Mouse (Mus musculus) heart, adult 2 months (tissue): ENCODE measurements around the gene Fen1. TPM values are rescaled to one million over a fixed set of nuclear protein-coding genes. Genes with fewer than 3 reads are reported as not detected.
A peak's percentile ranks its signal among the peaks of the same experiment; 100 is the strongest.

Experiments
- DNase-seq, 2 experiments: peaks; one replicate each; pipeline ENCODE4 v3.0.0; 2021
- H3K27ac ChIP-seq: fragments of 200-600 bp; 2 replicates; pipeline ENCODE4 v1.8.1; 2022
- H3K27me3 ChIP-seq: fragments of 200-500 bp; 2 replicates; pipeline ENCODE4 v1.6.1; 2012; ENCODE audit warnings: mild to moderate bottlenecking, low read length, inconsistent platforms, mixed read lengths; ENCODE audit not compliant: control insufficient read depth, insufficient read depth
- H3K36me3 ChIP-seq: fragments of 200-500 bp; 2 replicates; pipeline ENCODE4 v1.6.1; 2012; ENCODE audit warnings: low read length, inconsistent platforms; ENCODE audit not compliant: control insufficient read depth, insufficient read depth
- H3K4me1 ChIP-seq: fragments of 200-500 bp; 2 replicates; pipeline ENCODE4 v1.6.1; 2011; ENCODE audit warnings: low read length; ENCODE audit not compliant: control insufficient read depth, insufficient read depth
- H3K4me3 ChIP-seq: fragments of 200-600 bp; 2 replicates; pipeline ENCODE4 v1.8.1; 2022
- H3K79me2 ChIP-seq: fragments of 200-500 bp; replicated peaks from 2 replicates; pipeline ENCODE4 v1.6.1; 2012; ENCODE audit warnings: mild to moderate bottlenecking, inconsistent platforms, low read length, moderate library complexity, mixed read lengths; ENCODE audit not compliant: control insufficient read depth, insufficient read depth
- H3K9ac ChIP-seq: fragments of 200-500 bp; 2 replicates; pipeline ENCODE4 v1.6.1; 2012; ENCODE audit warnings: low read depth, mild to moderate bottlenecking, control low read depth, inconsistent platforms, low read length, mixed read lengths
- CTCF ChIP-seq: fragments of 200-600 bp; IDR thresholded peaks from 2 replicates; pipeline ENCODE4 v1.8.1; 2022; ENCODE audit warnings: antibody characterized with exemption, mild to moderate bottlenecking, moderate library complexity
- EP300 ChIP-seq: fragments of 200-500 bp; IDR thresholded peaks from 2 replicates; pipeline ENCODE4 v1.6.1; 2011; ENCODE audit warnings: low read depth, low read length, control low read depth; ENCODE audit not compliant: insufficient read depth
- POLR2A ChIP-seq: fragments of 200-500 bp; IDR thresholded peaks from 2 replicates; pipeline ENCODE4 v1.6.1; 2011; ENCODE audit warnings: mild to moderate bottlenecking, low read depth, low read length, control low read depth; ENCODE audit not compliant: insufficient read depth
- WGBS: fragments of 180-500 bp; shearing (Covaris S2); methylation state at CpG from one replicate; pipeline ENCODE4 v1.1.7; 2018; 5-methylcytosine and 5-hydroxymethylcytosine counted together
- intact Hi-C: fragments of 180-260 bp; cut with DNase I; formaldehyde crosslinking; loops from one replicate; pipeline ENCODE4 v1.15.1; 2025
- polyA plus RNA-seq: library from polyadenylated mRNA; depleted of rRNA; stranded (reverse); fragments of >200 nt; gene quantifications from 2 replicates; pipeline ENCODE4 v1.2.3, GENCODE M21; 2012
- total RNA-seq, 2 experiments: library from RNA; stranded (reverse); gene quantifications; 2 replicates each; pipeline ENCODE4 v1.2.3; 2021

Fen1 gene
- total and polyA plus RNA-seq, 3 experiments: 2.9 to 4.5 (median 3.7) TPM

DNA sequence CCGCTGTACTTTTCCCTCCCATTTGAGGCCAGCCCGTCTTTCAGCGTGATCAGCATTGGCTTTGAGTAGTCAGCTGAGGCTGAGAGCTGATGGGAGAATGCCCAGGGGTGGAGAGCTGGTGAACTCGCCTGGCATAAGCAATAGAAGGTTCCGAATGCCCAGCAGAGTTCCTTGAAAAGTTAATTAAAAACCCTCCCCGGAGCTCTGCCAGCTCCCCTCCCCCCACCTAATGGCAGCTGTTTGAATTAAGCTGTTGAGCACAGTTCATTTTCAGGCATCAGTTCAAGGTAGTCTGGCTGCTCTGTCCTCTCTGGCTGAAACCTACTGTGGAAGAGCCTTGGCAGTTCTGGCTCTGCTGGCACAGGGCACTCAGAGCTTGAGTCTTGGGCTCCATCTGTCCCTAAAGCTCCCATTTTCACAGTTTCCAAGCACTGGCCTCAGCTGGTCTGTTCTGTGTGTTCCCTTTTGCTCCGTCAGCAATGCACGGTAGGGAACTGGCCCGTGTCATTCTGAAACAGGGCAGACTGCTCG is 15.6 kb downstream of the Fen1 start:
- no peak overlapping the region for H3K9ac ChIP-seq
- no peak overlapping the region for H3K27ac ChIP-seq
- H3K36me3 ChIP-seq: no peaks in the 10 kb centered on the region
- H3K79me2 ChIP-seq: no peaks in the 10 kb centered on the region
- H3K4me3 ChIP-seq: no peak overlapping the region
- peaks cover 4% of the 10 kb centered on the region for H3K4me1 ChIP-seq
- 75% methylated on average over 10 of the region's 10 CpGs for WGBS
- TF ChIP-seq POLR2A (no peak), EP300 (no peak), CTCF (no peak)
- DNase-seq: peak in 1 of 2 experiments; percentile 41
- intact Hi-C loops: loop anchor here (2.0 kb wide), 1 partner anchor 188 kb away; the partner anchor contains the start of genes Best1 and Rab3il1
- no peaks in the 10 kb centered on the region for H3K27me3 ChIP-seq

DNA sequence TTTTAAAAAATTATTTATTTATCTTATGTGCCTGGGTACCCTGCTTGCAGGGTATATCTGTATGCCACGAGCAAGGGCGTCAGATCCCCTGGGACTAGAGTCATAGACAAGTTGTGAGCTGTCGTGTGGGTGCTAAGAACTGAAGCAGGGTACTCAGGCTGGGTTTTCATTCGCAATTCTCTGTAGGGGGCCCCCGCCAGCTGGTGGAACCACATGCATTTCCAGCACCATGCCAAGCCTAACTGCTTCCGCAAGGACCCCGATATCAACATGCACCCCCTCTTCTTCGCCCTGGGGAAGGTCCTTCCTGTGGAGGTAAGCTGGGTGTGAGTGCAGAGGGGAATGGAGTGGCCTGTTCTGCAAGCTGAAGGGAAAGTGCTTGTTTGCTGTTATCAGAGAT is 17.4 kb downstream of the Fen1 start:
- intact Hi-C loops: no loop called here
- H3K79me2 ChIP-seq: no peaks in the 10 kb centered on the region
- no peak overlapping the region for H3K9ac ChIP-seq
- no peak overlapping the region for H3K27ac ChIP-seq
- no peak for DNase-seq
- no peak overlapping the region for H3K4me3 ChIP-seq
- 91% methylated on average over 8 of the region's 8 CpGs for WGBS
- no peaks in the 10 kb centered on the region for H3K36me3 ChIP-seq
- no peaks in the 10 kb centered on the region for H3K27me3 ChIP-seq
- peaks cover 8% of the 10 kb centered on the region for H3K4me1 ChIP-seq
- TF ChIP-seq POLR2A (no peak), CTCF (no peak), EP300 (no peak)

DNA sequence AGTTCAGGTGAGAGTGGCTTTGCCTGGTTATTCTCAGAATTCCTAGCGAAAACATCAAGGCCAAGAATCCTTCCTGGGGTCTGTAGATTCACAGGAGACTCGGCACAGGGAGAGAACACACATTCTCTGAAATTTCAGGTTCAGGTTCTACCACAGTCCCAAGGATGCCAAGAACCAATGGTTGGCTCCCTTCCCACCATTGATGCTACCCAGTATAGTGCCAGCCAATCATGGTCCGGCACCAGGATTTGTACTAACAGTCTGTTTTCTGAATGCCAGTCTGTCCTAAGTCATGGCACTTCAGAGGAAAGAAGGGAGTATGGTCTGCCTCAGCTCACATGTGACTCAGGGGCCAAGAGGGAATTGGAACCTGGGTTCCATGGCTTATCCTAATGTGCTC is 18.1 kb downstream of the Fen1 start:
- H3K36me3 ChIP-seq: no peaks in the 10 kb centered on the region
- no peak for DNase-seq
- intact Hi-C loops: no loop called here
- 96% methylated on average over 3 of the region's 3 CpGs for WGBS
- no peak overlapping the region for H3K27ac ChIP-seq
- no peaks in the 10 kb centered on the region for H3K79me2 ChIP-seq
- no peaks in the 10 kb centered on the region for H3K27me3 ChIP-seq
- no peak overlapping the region for H3K4me3 ChIP-seq
- peaks cover 8% of the 10 kb centered on the region for H3K4me1 ChIP-seq
- TF ChIP-seq CTCF (no peak), POLR2A (no peak), EP300 (no peak)
- no peak overlapping the region for H3K9ac ChIP-seq

DNA sequence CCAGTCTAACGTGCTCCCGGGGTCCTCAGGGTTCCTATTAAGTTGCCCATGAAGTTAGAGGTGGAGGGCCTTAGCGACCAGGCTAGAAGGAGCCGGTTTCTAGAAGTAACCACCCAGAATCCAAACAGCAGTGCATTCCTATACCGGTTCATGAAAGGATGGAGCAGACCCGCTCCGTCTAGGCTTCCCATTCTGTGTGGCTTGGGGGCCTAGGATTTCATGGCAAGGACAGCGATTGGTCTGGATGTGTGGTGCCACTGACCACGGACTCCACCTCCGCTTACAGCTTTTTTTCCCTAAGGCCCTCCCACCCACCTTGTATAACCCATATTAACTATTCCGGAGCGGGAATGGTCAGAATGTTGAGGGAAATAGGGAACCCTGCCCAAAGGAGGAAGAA is 19.9 kb downstream of the Fen1 start:
- Histone ChIP-seq H3K36me3 (no peaks in the 10 kb centered on the region), H3K27ac (peak overlapping the region; percentile 87), H3K79me2 (no peaks in the 10 kb centered on the region), H3K4me1 (peaks cover 8% of the 10 kb centered on the region), H3K27me3 (no peaks in the 10 kb centered on the region), H3K9ac (no peak overlapping the region), H3K4me3 (peak overlapping the region; percentile 97)
- no peak for DNase-seq
- TF ChIP-seq EP300 (no peak), CTCF (no peak), POLR2A (no peak)
- WGBS: 42% methylated on average over 12 of the region's 12 CpGs
- intact Hi-C loops: loop anchor here (5.0 kb wide), 1 partner anchor 1828 kb away; no protein-coding TSS in a partner anchor

DNA sequence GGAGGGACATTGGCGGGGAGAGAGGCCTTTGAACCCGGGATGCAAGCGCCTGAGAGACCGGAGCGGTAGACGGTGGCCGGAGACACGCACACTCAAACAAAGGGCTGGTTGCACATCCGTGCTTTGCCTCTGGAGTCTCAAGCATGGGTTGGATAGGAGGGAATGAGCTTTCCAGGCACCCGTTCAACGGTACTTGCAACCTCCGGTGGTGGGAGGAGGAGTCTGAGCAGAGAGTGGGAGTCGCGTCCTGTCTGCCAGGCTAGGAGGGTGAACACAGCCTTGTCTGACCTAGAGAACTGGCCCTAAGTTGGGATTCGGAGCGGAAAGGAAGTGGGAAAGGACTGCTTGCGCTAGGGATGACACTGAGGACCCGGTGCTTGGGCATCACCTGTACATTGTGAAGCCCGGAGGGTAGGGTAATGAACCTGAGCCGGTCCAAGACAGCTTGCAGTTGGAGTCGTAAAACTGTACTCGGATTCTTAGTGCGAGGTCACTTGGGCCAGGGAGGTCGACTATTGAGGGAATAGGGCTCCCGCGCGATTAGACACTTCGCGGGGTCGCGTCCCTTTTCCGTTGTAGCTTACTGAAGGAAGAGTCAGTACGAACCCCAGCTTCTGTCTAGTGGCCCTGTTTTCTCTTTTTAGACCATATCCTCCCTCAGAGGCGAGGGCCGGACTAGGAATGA is 20.5 kb downstream of the Fen1 start:
- peak overlapping the region; percentile 87 for H3K27ac ChIP-seq
- WGBS: 5% methylated on average over 35 of the region's 35 CpGs

DNA sequence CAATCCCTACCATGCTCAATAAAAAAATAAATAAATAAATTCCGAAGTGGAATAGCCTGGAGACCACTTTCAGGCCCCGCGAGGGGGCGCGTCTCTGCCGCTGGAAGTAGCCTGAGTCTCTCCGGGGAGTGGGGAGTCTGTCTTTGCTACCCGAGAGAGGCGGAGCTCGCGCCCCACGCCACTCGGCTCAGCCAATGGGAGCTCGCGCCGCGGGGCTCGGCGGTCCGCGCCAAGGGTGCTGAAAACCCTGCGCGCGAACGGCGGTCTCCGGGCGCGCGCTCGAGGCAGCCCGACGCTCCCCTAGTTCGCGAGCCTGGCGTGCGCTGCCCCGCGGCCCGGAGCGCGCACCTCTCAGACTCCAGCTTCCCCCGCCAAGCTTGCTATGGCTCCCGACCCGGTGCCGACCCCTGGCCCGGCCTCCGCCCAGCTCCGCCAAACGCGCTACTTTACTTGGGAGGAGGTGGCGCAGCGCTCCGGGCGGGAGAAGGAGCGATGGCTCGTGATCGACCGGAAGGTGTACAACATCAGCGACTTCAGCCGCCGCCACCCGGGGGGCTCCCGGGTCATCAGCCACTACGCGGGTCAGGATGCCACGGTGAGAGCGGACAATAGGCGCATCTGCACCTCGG is 21.2 kb downstream of the Fen1 start, which contains the start of gene Fads1:
TSS of gene Fads1 (plus strand) at position 219 of the 629 bp plus-strand sequence.
- intact Hi-C loops: loop anchor here (5.0 kb wide), 1 partner anchor 1830 kb away; no protein-coding TSS in a partner anchor
- under 1% methylated on average over 70 of the region's 70 CpGs for WGBS
- H3K27me3 ChIP-seq: no peaks in the 10 kb centered on the region
- no peaks in the 10 kb centered on the region for H3K79me2 ChIP-seq
- H3K4me1 ChIP-seq: peaks cover 8% of the 10 kb centered on the region
- TF ChIP-seq EP300 (no peak), POLR2A (peak; percentile 66; the same call in 1 of the 2 replicates), CTCF (peak; percentile 76)
- peak within 1 kb of the TSS; percentile 87 for H3K27ac ChIP-seq
- peak within 1 kb of the TSS; percentile 97 for H3K4me3 ChIP-seq
- H3K9ac ChIP-seq: peak within 1 kb of the TSS; percentile 71
- DNase-seq: peak; percentile 93 to 96
- no peaks in the 10 kb centered on the region for H3K36me3 ChIP-seq

More for the DNA sequence above, 20.5 kb downstream of the Fen1 start:
- Histone ChIP-seq H3K9ac (peak overlapping the region; percentile 71), H3K27me3 (no peaks in the 10 kb centered on the region), H3K36me3 (no peaks in the 10 kb centered on the region), H3K4me1 (peaks cover 8% of the 10 kb centered on the region), H3K79me2 (no peaks in the 10 kb centered on the region), H3K4me3 (peak overlapping the region; percentile 97)
- no peak for TF ChIP-seq CTCF
- TF ChIP-seq EP300: 0 out of 2 replicates have a peak, but pooled peaks have one; percentile 26
- 0 out of 2 replicates have a peak, but pooled peaks have one; percentile 54 for TF ChIP-seq POLR2A
- intact Hi-C loops: loop anchor here (5.0 kb wide), 1 partner anchor 1829 kb away; no protein-coding TSS in a partner anchor
- peak; percentile 74 to 76 for DNase-seq
